Mouse (Mus musculus): ENCODE measurements at regions not wholly inside any gene's neighbourhood (a gene's known extent, or its start where the extent isn't known, plus 50 kb on each side); places are given as distances from the start of the nearest gene placed in this dataset.

DNA sequence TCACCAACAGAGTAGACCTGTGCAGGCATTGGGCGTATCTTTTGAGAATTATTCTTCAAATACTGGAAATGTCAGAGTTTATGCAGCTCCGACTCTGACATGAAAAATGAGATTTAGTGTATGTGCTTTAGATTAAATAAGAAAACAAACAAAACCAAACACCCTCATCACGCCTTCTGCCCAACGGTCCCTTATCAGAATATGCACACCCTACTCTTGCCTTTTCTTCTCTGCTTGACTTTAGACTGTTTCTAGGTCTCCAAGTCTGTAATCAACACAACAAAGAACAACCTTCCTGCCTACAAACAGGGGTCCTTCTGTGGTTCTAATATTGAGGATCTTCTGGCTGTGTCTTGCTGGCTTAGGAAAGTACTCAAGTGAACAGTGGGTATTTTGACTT, 153.8 kb upstream of the Kbtbd8 start:
- WGBS = 92% methylated on average over 4 of the region's 4 CpGs
- Histone ChIP-seq H3K9ac (replicated peaks; ENCODE audit: low read depth, low read length) (no peak overlapping the region), H3K4me3 (replicated peaks; ENCODE audit: low read length) (no peak overlapping the region), H3K27ac (ENCODE audit: low read length) (no peak overlapping the region), H3K4me1 (replicated peaks; ENCODE audit: control insufficient read depth, insufficient read depth, low read length) (no peaks in the 10 kb centered on the region), H3K27me3 (replicated peaks; ENCODE audit: control insufficient read depth, insufficient read depth, low read length) (no peaks in the 10 kb centered on the region), H3K36me3 (ENCODE audit: control insufficient read depth, insufficient read depth) (no peaks in the 10 kb centered on the region), H3K4me2 (ENCODE audit: low read length) (no peak overlapping the region), H3K9me3 (ENCODE audit: control insufficient read depth, low read length) (no peaks in the 10 kb centered on the region)
- no peak for ATAC-seq

GRCm38 (mm10) chr6:94962411-94963087, 154.5 kb upstream of the Kbtbd8 start:
- Histone ChIP-seq H3K4me3 (replicated peaks; ENCODE audit: low read length) (no peak overlapping the region), H3K9ac (replicated peaks; ENCODE audit: low read depth, low read length) (no peak overlapping the region), H3K27me3 (replicated peaks; ENCODE audit: control insufficient read depth, insufficient read depth, low read length) (no peaks in the 10 kb centered on the region), H3K4me2 (ENCODE audit: low read length) (no peak overlapping the region), H3K27ac (ENCODE audit: low read length) (no peak overlapping the region), H3K4me1 (replicated peaks; ENCODE audit: control insufficient read depth, insufficient read depth, low read length) (no peaks in the 10 kb centered on the region), H3K9me3 (ENCODE audit: control insufficient read depth, low read length) (no peaks in the 10 kb centered on the region), H3K36me3 (ENCODE audit: control insufficient read depth, insufficient read depth) (no peaks in the 10 kb centered on the region)
- ATAC-seq = no peak
- 76% methylated on average over 7 of the region's 7 CpGs for WGBS

DNA sequence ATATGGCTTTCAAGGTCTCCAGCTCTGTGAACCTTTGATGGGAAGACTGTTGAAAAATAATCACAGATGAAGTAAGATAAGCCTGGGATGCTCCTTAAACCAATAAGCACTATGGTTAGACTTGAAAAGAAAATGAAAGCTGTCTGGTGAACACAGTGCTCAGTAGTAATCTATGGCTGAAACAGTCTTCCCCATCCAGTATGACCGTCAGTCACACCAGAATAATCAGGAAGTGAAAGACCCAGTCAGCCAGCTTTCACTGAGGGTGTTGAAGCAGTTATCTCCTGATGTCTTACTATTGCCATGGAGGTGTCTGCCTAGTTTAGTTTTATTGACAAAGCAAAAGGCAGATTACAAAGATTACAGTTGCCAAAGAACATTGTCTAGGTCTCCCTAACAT, 155.2 kb upstream of the Kbtbd8 start:
- 89% methylated on average over 1 of the region's 1 CpGs for WGBS
- H3K27me3 ChIP-seq (replicated peaks; ENCODE audit: control insufficient read depth, insufficient read depth, low read length) = no peaks in the 10 kb centered on the region
- no peak overlapping the region for H3K27ac ChIP-seq (ENCODE audit: low read length)
- H3K9me3 ChIP-seq (ENCODE audit: control insufficient read depth, low read length) = no peaks in the 10 kb centered on the region
- no peak overlapping the region for H3K4me2 ChIP-seq (ENCODE audit: low read length)
- no peak overlapping the region for H3K9ac ChIP-seq (replicated peaks; ENCODE audit: low read depth, low read length)
- H3K36me3 ChIP-seq (ENCODE audit: control insufficient read depth, insufficient read depth) = no peaks in the 10 kb centered on the region
- no peak overlapping the region for H3K4me3 ChIP-seq (replicated peaks; ENCODE audit: low read length)
- no peak for ATAC-seq
- no peaks in the 10 kb centered on the region for H3K4me1 ChIP-seq (replicated peaks; ENCODE audit: control insufficient read depth, insufficient read depth, low read length)

DNA sequence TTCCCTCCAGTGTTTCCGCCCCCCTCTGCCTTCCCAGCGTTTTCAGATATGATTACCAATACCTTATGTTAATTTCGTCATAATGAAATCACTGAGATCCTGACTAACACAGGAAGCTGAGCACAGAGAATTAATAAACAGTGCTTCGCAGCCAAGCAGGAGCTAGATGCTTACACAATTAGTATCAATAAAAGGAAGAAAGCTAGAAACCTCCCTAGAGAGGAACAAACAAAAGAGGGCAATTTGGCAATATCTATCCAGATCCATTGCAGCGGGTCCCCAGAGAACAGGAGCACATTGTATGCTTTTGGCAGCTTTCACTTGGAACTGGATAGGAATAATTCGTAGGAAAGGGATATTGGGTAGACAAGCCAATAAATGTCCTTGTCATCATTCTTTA, 159.1 kb upstream of the Kbtbd8 start:
- Histone ChIP-seq H3K27me3 (replicated peaks; ENCODE audit: control insufficient read depth, insufficient read depth, low read length) (no peaks in the 10 kb centered on the region), H3K36me3 (ENCODE audit: control insufficient read depth, insufficient read depth) (no peaks in the 10 kb centered on the region), H3K9me3 (ENCODE audit: control insufficient read depth, low read length) (no peaks in the 10 kb centered on the region), H3K4me3 (replicated peaks; ENCODE audit: low read length) (no peak overlapping the region), H3K4me1 (replicated peaks; ENCODE audit: control insufficient read depth, insufficient read depth, low read length) (no peaks in the 10 kb centered on the region), H3K27ac (ENCODE audit: low read length) (no peak overlapping the region), H3K4me2 (ENCODE audit: low read length) (no peak overlapping the region), H3K9ac (replicated peaks; ENCODE audit: low read depth, low read length) (no peak overlapping the region)
- ATAC-seq = no peak
- 39% methylated on average over 6 of the region's 6 CpGs for WGBS

GRCm38 (mm10) chr6:94957172-94957668, 159.8 kb upstream of the Kbtbd8 start:
- no peak overlapping the region for H3K9ac ChIP-seq (replicated peaks; ENCODE audit: low read depth, low read length)
- 94% methylated on average over 6 of the region's 6 CpGs for WGBS
- no peaks in the 10 kb centered on the region for H3K9me3 ChIP-seq (ENCODE audit: control insufficient read depth, low read length)
- no peak overlapping the region for H3K4me2 ChIP-seq (ENCODE audit: low read length)
- H3K4me1 ChIP-seq (replicated peaks; ENCODE audit: control insufficient read depth, insufficient read depth, low read length) = no peaks in the 10 kb centered on the region
- no peak overlapping the region for H3K27ac ChIP-seq (ENCODE audit: low read length)
- H3K36me3 ChIP-seq (ENCODE audit: control insufficient read depth, insufficient read depth) = no peaks in the 10 kb centered on the region
- H3K4me3 ChIP-seq (replicated peaks; ENCODE audit: low read length) = no peak overlapping the region
- H3K27me3 ChIP-seq (replicated peaks; ENCODE audit: control insufficient read depth, insufficient read depth, low read length) = no peaks in the 10 kb centered on the region
- ATAC-seq = no peak

DNA sequence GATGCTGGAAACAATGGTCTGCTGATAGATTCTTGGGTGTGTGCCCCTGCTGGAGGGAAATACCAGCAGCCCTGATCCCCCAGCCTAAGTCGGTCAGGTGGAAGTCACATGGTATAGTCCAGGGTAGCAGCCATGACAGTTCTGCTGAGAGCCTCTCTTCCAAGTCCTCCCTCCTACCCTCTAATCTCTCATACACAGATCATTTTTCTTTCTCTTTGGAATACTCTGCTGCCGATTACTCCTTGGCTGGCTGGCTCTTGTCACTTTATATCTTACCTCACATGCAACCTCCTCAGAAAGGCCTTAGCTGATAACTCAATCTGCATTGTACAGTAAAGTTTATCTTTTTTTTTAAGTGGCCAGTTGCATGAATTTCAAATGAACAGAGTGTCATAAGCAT, 162.5 kb upstream of the Kbtbd8 start:
- H3K4me1 ChIP-seq (replicated peaks; ENCODE audit: control insufficient read depth, insufficient read depth, low read length) = no peaks in the 10 kb centered on the region
- no peak overlapping the region for H3K9ac ChIP-seq (replicated peaks; ENCODE audit: low read depth, low read length)
- 89% methylated on average over 2 of the region's 2 CpGs for WGBS
- H3K27me3 ChIP-seq (replicated peaks; ENCODE audit: control insufficient read depth, insufficient read depth, low read length) = no peaks in the 10 kb centered on the region
- ATAC-seq = no peak
- no peak overlapping the region for H3K27ac ChIP-seq (ENCODE audit: low read length)
- H3K9me3 ChIP-seq (ENCODE audit: control insufficient read depth, low read length) = no peaks in the 10 kb centered on the region
- H3K4me2 ChIP-seq (ENCODE audit: low read length) = no peak overlapping the region
- H3K36me3 ChIP-seq (ENCODE audit: control insufficient read depth, insufficient read depth) = no peaks in the 10 kb centered on the region
- H3K4me3 ChIP-seq (replicated peaks; ENCODE audit: low read length) = no peak overlapping the region

DNA sequence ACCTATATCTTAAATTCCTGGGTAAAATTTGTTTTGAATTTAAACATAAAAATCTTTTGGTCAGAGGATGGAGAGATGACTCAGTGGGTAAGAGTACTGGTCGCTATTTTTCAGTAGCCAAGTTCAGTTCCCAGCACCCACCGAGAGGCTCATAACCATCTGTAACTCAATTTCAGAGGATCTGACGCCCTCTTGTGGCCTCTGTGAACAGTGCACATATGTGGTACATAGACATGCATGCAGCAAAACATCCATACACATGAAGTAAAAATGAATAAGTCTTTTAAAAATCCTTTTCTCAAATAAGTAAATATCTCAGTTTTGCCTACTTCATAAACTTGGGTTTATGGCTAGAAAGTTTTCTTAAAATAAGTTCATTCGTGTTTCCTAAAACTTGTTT, 163.4 kb upstream of the Kbtbd8 start:
- no peak overlapping the region for H3K27ac ChIP-seq (ENCODE audit: low read length)

GRCm38 (mm10) chr6:94951971-94952768, 164.9 kb upstream of the Kbtbd8 start:
- Histone ChIP-seq H3K4me3 (replicated peaks; ENCODE audit: low read length) (no peak overlapping the region), H3K9me3 (ENCODE audit: control insufficient read depth, low read length) (no peaks in the 10 kb centered on the region), H3K27me3 (replicated peaks; ENCODE audit: control insufficient read depth, insufficient read depth, low read length) (no peaks in the 10 kb centered on the region), H3K27ac (ENCODE audit: low read length) (no peak overlapping the region), H3K4me1 (replicated peaks; ENCODE audit: control insufficient read depth, insufficient read depth, low read length) (no peaks in the 10 kb centered on the region), H3K9ac (replicated peaks; ENCODE audit: low read depth, low read length) (no peak overlapping the region), H3K36me3 (ENCODE audit: control insufficient read depth, insufficient read depth) (no peaks in the 10 kb centered on the region), H3K4me2 (ENCODE audit: low read length) (no peak overlapping the region)
- no peak for ATAC-seq
- 42% methylated on average over 7 of the region's 7 CpGs for WGBS

More for the DNA sequence above, 163.4 kb upstream of the Kbtbd8 start:
- ATAC-seq = no peak
- WGBS = 82% methylated on average over 4 of the region's 4 CpGs
- Histone ChIP-seq H3K9ac (replicated peaks; ENCODE audit: low read depth, low read length) (no peak overlapping the region), H3K4me2 (ENCODE audit: low read length) (no peak overlapping the region), H3K4me1 (replicated peaks; ENCODE audit: control insufficient read depth, insufficient read depth, low read length) (no peaks in the 10 kb centered on the region), H3K9me3 (ENCODE audit: control insufficient read depth, low read length) (no peaks in the 10 kb centered on the region), H3K4me3 (replicated peaks; ENCODE audit: low read length) (no peak overlapping the region), H3K27me3 (replicated peaks; ENCODE audit: control insufficient read depth, insufficient read depth, low read length) (no peaks in the 10 kb centered on the region), H3K36me3 (ENCODE audit: control insufficient read depth, insufficient read depth) (no peaks in the 10 kb centered on the region)

- Histone ChIP-seq H3K27me3 (replicated peaks; ENCODE audit: control insufficient read depth, insufficient read depth, low read length) (no peaks in the 10 kb centered on the region), H3K4me1 (replicated peaks; ENCODE audit: control insufficient read depth, insufficient read depth, low read length) (no peaks in the 10 kb centered on the region), H3K36me3 (ENCODE audit: control insufficient read depth, insufficient read depth) (no peaks in the 10 kb centered on the region), H3K27ac (ENCODE audit: low read length) (no peak overlapping the region), H3K9me3 (ENCODE audit: control insufficient read depth, low read length) (no peaks in the 10 kb centered on the region), H3K9ac (replicated peaks; ENCODE audit: low read depth, low read length) (no peak overlapping the region), H3K4me2 (ENCODE audit: low read length) (no peak overlapping the region), H3K4me3 (replicated peaks; ENCODE audit: low read length) (no peak overlapping the region)
- 86% methylated on average over 5 of the region's 5 CpGs for WGBS
- ATAC-seq = no peak
These were observed 166.1 kb upstream of the Kbtbd8 start for GRCm38 (mm10) chr6:94950944-94951343.

Measured in forebrain, embryonic 16.5 days (tissue).